Mouse (Mus musculus): ENCODE measurements around the gene Coro1c. TPM values are rescaled to one million over a fixed set of nuclear protein-coding genes. Genes with fewer than 3 reads are reported as not detected.

Gene Coro1c
- polyA plus RNA-seq, 1 experiment from 2014 or later = 230 TPM

GRCm38 (mm10) chr5:113870393-113871040 is 38.0 kb downstream of the Coro1c start:
- Histone ChIP-seq H3K9ac (replicated peaks; ENCODE audit: low read depth, low read length) (no peak overlapping the region; the same call in 1 of the 2 replicates), H3K36me3 (ENCODE audit: control insufficient read depth, insufficient read depth) (peaks cover under 1% of the 10 kb centered on the region; the same call in 1 of the 2 replicates), H3K4me1 (replicated peaks; ENCODE audit: control insufficient read depth, insufficient read depth, low read length) (peaks cover 67% of the 10 kb centered on the region), H3K27ac (ENCODE audit: low read length) (peak overlapping the region; percentile 25), H3K9me3 (ENCODE audit: control insufficient read depth, low read length) (no peaks in the 10 kb centered on the region), H3K4me2 (ENCODE audit: low read length) (no peak overlapping the region), H3K4me3 (replicated peaks; ENCODE audit: low read length) (no peak overlapping the region), H3K27me3 (replicated peaks; ENCODE audit: control insufficient read depth, insufficient read depth, low read length) (no peaks in the 10 kb centered on the region)
- ATAC-seq = no peak
- 30% methylated on average over 21 of the region's 21 CpGs for WGBS

GRCm38 (mm10) chr5:113869132-113869531 is 39.4 kb downstream of the Coro1c start:
- Histone ChIP-seq H3K4me3 (replicated peaks; ENCODE audit: low read length) (no peak overlapping the region), H3K27me3 (replicated peaks; ENCODE audit: control insufficient read depth, insufficient read depth, low read length) (no peaks in the 10 kb centered on the region), H3K4me1 (replicated peaks; ENCODE audit: control insufficient read depth, insufficient read depth, low read length) (peaks cover 56% of the 10 kb centered on the region), H3K27ac (ENCODE audit: low read length) (peak overlapping the region; percentile 6; the same call in 1 of the 2 replicates), H3K9ac (replicated peaks; ENCODE audit: low read depth, low read length) (no peak overlapping the region), H3K9me3 (ENCODE audit: control insufficient read depth, low read length) (no peaks in the 10 kb centered on the region), H3K36me3 (ENCODE audit: control insufficient read depth, insufficient read depth) (no peaks in the 10 kb centered on the region), H3K4me2 (ENCODE audit: low read length) (no peak overlapping the region)
- no peak for ATAC-seq
- WGBS = 30% methylated on average over 11 of the region's 11 CpGs

GRCm38 (mm10) chr5:113864992-113865391 is 43.6 kb downstream of the Coro1c start:
- Histone ChIP-seq H3K27ac (ENCODE audit: low read length) (no peak overlapping the region), H3K36me3 (ENCODE audit: control insufficient read depth, insufficient read depth) (no peaks in the 10 kb centered on the region), H3K27me3 (replicated peaks; ENCODE audit: control insufficient read depth, insufficient read depth, low read length) (no peaks in the 10 kb centered on the region), H3K9ac (replicated peaks; ENCODE audit: low read depth, low read length) (no peak overlapping the region), H3K4me1 (replicated peaks; ENCODE audit: control insufficient read depth, insufficient read depth, low read length) (peaks cover 30% of the 10 kb centered on the region), H3K9me3 (ENCODE audit: control insufficient read depth, low read length) (no peaks in the 10 kb centered on the region), H3K4me2 (ENCODE audit: low read length) (no peak overlapping the region), H3K4me3 (replicated peaks; ENCODE audit: low read length) (no peak overlapping the region)
- WGBS = 88% methylated on average over 6 of the region's 6 CpGs
- no peak for ATAC-seq

- no peak for ATAC-seq
- H3K9ac ChIP-seq (replicated peaks; ENCODE audit: low read depth, low read length) = no peak overlapping the region
- no peaks in the 10 kb centered on the region for H3K9me3 ChIP-seq (ENCODE audit: control insufficient read depth, low read length)
- H3K27ac ChIP-seq (ENCODE audit: low read length) = no peak overlapping the region
- no peaks in the 10 kb centered on the region for H3K36me3 ChIP-seq (ENCODE audit: control insufficient read depth, insufficient read depth)
- peaks cover 25% of the 10 kb centered on the region for H3K4me1 ChIP-seq (replicated peaks; ENCODE audit: control insufficient read depth, insufficient read depth, low read length)
- WGBS = 94% methylated on average over 12 of the region's 12 CpGs
- H3K27me3 ChIP-seq (replicated peaks; ENCODE audit: control insufficient read depth, insufficient read depth, low read length) = no peaks in the 10 kb centered on the region
- no peak overlapping the region for H3K4me3 ChIP-seq (replicated peaks; ENCODE audit: low read length)
- H3K4me2 ChIP-seq (ENCODE audit: low read length) = no peak overlapping the region
These were observed 44.6 kb downstream of the Coro1c start for GRCm38 (mm10) chr5:113863994-113864393.

- H3K27me3 ChIP-seq (replicated peaks; ENCODE audit: control insufficient read depth, insufficient read depth, low read length) = no peaks in the 10 kb centered on the region
- H3K4me3 ChIP-seq (replicated peaks; ENCODE audit: low read length) = no peak overlapping the region
- H3K9me3 ChIP-seq (ENCODE audit: control insufficient read depth, low read length) = no peaks in the 10 kb centered on the region
- no peaks in the 10 kb centered on the region for H3K36me3 ChIP-seq (ENCODE audit: control insufficient read depth, insufficient read depth)
- peak; percentile 45 for ATAC-seq
- 0 out of 2 replicates have a peak overlapping the region, but pooled peaks have one; percentile 1 for H3K9ac ChIP-seq (replicated peaks; ENCODE audit: low read depth, low read length)
- 62% methylated on average over 4 of the region's 4 CpGs for WGBS
- H3K27ac ChIP-seq (ENCODE audit: low read length) = peak overlapping the region; percentile 76
- peaks cover 33% of the 10 kb centered on the region for H3K4me1 ChIP-seq (replicated peaks; ENCODE audit: control insufficient read depth, insufficient read depth, low read length)
- no peak overlapping the region for H3K4me2 ChIP-seq (ENCODE audit: low read length)
These were observed 46.1 kb downstream of the Coro1c start for GRCm38 (mm10) chr5:113862418-113862817.

GRCm38 (mm10) chr5:113861294-113861693 is 47.3 kb downstream of the Coro1c start:
- Histone ChIP-seq H3K4me2 (ENCODE audit: low read length) (no peak overlapping the region), H3K9ac (replicated peaks; ENCODE audit: low read depth, low read length) (no peak overlapping the region), H3K27ac (ENCODE audit: low read length) (no peak overlapping the region), H3K9me3 (ENCODE audit: control insufficient read depth, low read length) (no peaks in the 10 kb centered on the region), H3K36me3 (ENCODE audit: control insufficient read depth, insufficient read depth) (no peaks in the 10 kb centered on the region), H3K27me3 (replicated peaks; ENCODE audit: control insufficient read depth, insufficient read depth, low read length) (no peaks in the 10 kb centered on the region), H3K4me1 (replicated peaks; ENCODE audit: control insufficient read depth, insufficient read depth, low read length) (peaks cover 44% of the 10 kb centered on the region), H3K4me3 (replicated peaks; ENCODE audit: low read length) (no peak overlapping the region)
- ATAC-seq = no peak
- 93% methylated on average over 8 of the region's 8 CpGs for whole genome bisulfite sequencing

GRCm38 (mm10) chr5:113858971-113859370 is 49.6 kb downstream of the Coro1c start:
- Histone ChIP-seq H3K4me2 (ENCODE audit: low read length) (no peak overlapping the region), H3K4me3 (replicated peaks; ENCODE audit: low read length) (no peak overlapping the region), H3K27me3 (replicated peaks; ENCODE audit: control insufficient read depth, insufficient read depth, low read length) (no peaks in the 10 kb centered on the region), H3K9ac (replicated peaks; ENCODE audit: low read depth, low read length) (no peak overlapping the region), H3K36me3 (ENCODE audit: control insufficient read depth, insufficient read depth) (no peaks in the 10 kb centered on the region), H3K27ac (ENCODE audit: low read length) (no peak overlapping the region), H3K9me3 (ENCODE audit: control insufficient read depth, low read length) (no peaks in the 10 kb centered on the region), H3K4me1 (replicated peaks; ENCODE audit: control insufficient read depth, insufficient read depth, low read length) (peaks cover 63% of the 10 kb centered on the region)
- ATAC-seq = no peak
- 46% methylated on average over 5 of the region's 5 CpGs for WGBS

- Histone ChIP-seq H3K36me3 (ENCODE audit: control insufficient read depth, insufficient read depth) (no peaks in the 10 kb centered on the region), H3K9ac (replicated peaks; ENCODE audit: low read depth, low read length) (no peak overlapping the region; the same call in 1 of the 2 replicates), H3K27ac (ENCODE audit: low read length) (no peak overlapping the region), H3K4me2 (ENCODE audit: low read length) (no peak overlapping the region), H3K4me1 (replicated peaks; ENCODE audit: control insufficient read depth, insufficient read depth, low read length) (peaks cover 61% of the 10 kb centered on the region), H3K9me3 (ENCODE audit: control insufficient read depth, low read length) (no peaks in the 10 kb centered on the region), H3K4me3 (replicated peaks; ENCODE audit: low read length) (no peak overlapping the region), H3K27me3 (replicated peaks; ENCODE audit: control insufficient read depth, insufficient read depth, low read length) (no peaks in the 10 kb centered on the region)
- WGBS = 86% methylated on average over 10 of the region's 10 CpGs
- no peak for ATAC-seq
These were observed 50.0 kb downstream of the Coro1c start for GRCm38 (mm10) chr5:113858550-113858949.

- Histone ChIP-seq H3K4me2 (ENCODE audit: low read length) (no peak overlapping the region), H3K36me3 (ENCODE audit: control insufficient read depth, insufficient read depth) (no peaks in the 10 kb centered on the region), H3K27ac (ENCODE audit: low read length) (no peak overlapping the region), H3K4me1 (replicated peaks; ENCODE audit: control insufficient read depth, insufficient read depth, low read length) (peaks cover 54% of the 10 kb centered on the region), H3K4me3 (replicated peaks; ENCODE audit: low read length) (no peak overlapping the region), H3K9me3 (ENCODE audit: control insufficient read depth, low read length) (no peaks in the 10 kb centered on the region), H3K9ac (replicated peaks; ENCODE audit: low read depth, low read length) (no peak overlapping the region), H3K27me3 (replicated peaks; ENCODE audit: control insufficient read depth, insufficient read depth, low read length) (no peaks in the 10 kb centered on the region)
- WGBS = 55% methylated on average over 8 of the region's 8 CpGs
- ATAC-seq = no peak
These were observed 50.9 kb downstream of the Coro1c start for GRCm38 (mm10) chr5:113857631-113858030.

Measured in forebrain, embryonic 16.5 days (tissue).